Mouse (Mus musculus): ENCODE data around the gene Katnal1.

DNA sequence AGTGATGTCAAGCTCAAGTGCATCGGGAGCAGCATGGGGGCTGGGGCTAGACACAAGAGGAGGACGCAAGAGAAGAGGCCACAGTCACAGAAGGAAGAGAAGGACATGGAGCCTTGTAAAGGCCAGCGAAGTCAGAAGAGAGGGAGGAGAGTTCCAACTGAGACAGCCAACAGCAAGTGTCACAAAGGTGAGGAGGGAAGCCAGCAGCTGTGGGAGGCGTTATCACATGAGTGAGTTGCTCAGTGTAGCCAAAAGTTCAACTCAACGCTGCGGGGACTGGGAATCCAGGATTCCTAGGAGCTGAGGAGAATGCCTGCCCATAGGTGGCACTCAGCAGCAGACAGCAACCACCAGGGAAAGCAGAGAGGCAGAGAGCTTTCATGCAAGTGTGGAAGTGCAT is 19.7 kb downstream of the Katnal1 start:
- no peak for TF ChIP-seq CTCF (IDR thresholded peaks at IDR 0.05; ENCODE audit: borderline replicate concordance, control insufficient read depth, extremely low read depth, insufficient read depth, low read length, poor library complexity)
- TF ChIP-seq POLR2A (IDR thresholded peaks at IDR 0.05; ENCODE audit: control insufficient read depth, extremely low read depth, insufficient read depth, low read length, poor library complexity) = no peak
